Mouse (Mus musculus): ENCODE results near the gene Rpl13a.
"Not testable (repeated sequence)": the region's sequence is repeated elsewhere in the genome, so short reads cannot be mapped to it uniquely, and the experiment has no call there.

The Rpl13a gene

DNA sequence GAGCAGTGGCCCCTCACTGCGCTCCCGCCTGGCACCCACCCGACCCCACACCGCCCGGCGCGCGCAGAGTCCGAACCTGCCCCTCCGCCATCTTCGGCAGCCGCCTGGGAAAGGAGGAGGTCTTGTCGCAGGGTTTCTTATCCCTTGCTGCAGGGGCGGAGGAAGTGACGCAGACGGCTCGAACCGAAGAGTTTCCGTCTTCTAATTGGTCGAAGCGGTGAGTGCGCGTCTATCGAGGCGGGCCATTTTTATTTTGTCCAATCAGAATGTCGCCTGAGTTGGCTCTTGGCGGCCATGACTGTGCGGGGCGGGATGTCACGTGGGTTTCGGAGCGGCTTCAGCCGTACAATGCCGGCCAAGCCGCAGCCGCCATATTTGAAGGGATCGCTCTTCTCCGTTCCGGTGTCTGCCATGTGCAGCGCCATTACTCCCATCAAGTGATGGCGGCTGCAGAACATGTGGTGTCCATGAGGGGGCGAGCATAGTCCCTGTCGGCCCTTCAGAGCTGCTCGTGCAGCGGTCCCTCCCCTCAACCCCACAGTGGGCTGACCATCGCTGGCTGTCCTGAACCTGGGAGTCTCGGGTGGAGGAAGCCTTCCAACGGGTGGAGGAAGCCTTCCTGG, at the start of gene Rpl13a:
Rpl13a (minus strand) TSS at position 138 of the 623 bp plus-strand sequence.
- peak; percentile 99 for DNase-seq (ENCODE audit: low spot score in 2 of 2)

DNA sequence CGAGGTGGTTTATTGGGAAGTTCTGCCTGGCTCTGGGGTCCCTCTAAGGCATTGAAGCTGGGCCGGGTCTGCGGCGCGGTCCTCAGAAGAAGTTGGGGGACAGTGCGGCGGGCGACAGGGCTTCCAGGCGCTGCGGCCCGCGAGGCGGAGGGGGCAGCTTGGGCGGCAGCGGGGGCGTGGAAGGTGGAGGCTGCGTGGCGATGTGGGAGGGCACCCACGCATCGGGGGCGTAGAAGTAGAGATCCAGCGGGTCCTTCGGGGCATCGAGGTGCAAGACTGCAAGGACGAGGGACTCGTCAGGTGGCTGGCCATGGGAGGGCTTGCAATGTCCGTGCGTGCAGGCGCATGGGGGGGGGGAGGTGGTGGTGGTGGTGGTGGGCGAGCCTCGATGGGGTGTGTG, 47.8 kb upstream of the Rpl13a start:
- no peak for DNase-seq (ENCODE audit: low spot score in 2 of 2)

DNA sequence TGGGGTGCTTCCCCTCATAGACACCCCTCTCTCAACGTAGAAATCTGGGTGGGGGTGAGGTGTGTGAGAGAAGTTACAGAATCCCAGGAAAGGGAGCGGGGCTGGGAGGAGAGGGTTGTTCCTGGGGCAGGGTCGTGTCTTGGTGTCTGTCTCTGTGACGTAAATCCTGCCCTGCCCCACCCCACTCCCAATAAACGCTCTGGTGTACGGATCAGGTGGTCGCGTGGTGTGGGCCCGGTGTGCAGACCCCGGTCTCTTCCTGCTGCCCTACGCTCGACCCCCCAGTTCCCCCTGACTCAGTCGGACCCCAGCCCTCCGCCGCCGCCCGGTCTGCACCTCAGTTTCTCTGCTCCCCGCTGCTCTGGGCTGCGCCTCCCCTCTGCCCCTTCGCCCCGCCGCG, 47.4 kb upstream of the Rpl13a start:
- DNase-seq (ENCODE audit: low spot score in 2 of 2) = no peak

DNA sequence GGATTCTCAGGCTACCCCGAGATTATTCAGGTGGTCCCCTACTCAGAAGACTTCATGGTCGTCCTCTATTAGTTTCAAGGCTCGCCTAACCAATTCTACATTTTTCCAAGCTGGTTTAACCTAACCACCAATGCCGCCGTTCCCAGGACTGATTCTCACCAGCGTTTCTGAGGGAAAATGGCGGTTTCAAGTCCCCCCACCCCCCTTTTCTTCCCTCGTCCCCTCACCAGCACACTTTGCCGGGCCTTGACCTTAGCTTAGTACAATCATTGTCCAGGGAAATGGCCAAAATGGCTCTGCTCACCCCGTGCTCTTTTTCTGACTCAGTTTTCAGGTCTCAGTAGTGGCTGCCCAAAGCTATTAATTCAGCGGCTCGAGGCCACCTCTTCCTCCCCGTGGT, 46.8 kb upstream of the Rpl13a start:
- no peak for DNase-seq (ENCODE audit: low spot score in 2 of 2)

DNA sequence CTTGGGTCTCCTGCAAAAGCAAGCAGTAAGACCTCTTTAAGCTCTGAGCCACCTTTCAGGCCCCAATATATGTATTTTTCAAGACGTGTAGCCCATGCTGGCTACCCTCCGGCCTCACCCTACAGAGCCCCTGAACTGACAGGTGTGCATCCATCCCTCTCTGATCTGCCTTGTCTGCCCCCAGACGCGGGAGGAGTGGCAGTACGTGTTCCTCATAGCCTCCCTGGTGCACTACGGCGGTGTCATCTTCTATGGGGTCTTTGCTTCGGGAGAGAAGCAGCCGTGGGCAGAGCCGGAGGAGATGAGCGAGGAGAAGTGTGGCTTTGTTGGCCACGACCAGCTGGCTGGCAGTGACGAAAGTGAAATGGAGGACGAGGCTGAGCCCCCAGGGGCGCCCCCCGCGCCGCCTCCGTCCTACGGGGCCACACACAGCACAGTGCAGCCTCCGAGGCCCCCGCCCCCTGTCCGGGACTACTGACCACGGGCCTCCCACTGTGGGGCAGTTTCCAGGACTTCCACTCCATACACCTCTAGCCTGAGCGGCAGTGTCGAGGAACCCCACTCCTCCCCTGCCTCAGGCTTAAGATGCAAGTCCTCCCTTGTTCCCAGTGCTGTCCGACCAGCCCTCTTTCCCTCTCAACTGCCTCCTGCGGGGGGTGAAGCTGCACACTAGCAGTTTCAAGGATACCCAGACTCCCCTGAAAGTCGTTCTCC, 46.2 kb upstream of the Rpl13a start:
- no peak for DNase-seq (ENCODE audit: low spot score in 2 of 2)

DNA sequence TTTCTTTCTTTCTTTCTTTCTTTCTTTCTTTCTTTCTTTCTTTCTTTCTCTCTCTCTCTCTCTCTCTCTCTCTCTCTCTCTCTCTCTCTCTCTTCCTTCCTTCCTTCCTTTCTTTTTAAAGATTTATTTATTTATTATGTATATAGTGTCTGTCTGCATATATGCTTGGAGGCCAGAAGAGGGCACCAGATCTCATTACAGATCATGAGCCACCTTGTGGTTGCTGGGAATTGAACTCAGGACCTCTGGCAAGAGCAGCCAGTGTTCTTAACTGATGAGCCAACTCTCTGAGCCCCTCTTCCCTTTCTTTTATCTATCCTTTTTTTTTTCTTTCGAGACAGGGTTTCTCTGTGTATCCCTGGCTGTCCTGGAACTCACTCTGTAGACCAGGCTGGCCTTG, 45.2 kb upstream of the Rpl13a start:
- not testable (repeated sequence) for DNase-seq (ENCODE audit: low spot score in 2 of 2)

DNA sequence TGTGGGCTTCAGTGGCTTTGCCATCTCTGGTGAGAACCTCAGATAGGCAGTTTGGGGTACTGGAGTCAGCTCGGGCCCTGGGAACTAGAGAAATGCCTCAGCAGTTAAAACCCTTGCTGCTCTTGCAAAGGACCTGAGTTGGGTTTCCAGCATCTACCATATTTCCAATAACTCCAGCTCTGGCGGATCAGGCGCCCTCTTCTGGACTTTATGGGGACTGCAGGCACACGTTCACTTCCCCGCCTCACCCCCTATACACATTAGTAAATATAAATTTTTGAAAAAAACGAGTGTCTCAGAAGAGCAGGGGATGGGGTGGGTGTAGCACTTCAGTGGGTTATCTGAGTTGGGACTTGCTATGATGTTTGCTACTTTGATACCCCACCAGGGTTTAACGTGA, 44.4 kb upstream of the Rpl13a start:
- no peak for DNase-seq (ENCODE audit: low spot score in 2 of 2)

DNA sequence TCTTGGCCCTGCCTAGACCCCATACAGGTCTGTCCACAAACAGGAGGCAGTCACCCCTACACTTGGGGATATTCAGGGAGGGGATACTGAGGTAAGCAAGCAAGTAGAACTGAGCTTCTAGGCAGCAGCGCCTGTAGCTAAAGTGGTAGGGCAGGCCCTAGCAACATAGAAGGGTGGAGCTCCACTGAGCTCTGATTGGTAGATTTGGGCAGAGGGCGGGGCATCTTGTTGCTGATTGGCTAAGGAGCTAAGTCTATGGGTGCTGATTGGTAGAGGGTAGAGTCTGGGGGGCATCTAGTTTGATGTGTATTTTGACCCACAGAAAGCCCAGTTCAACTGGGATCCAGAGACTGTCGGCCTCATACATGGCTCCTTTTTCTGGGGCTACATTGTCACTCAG, 40.9 kb upstream of the Rpl13a start:
- no peak for DNase-seq (ENCODE audit: low spot score in 2 of 2)

DNA sequence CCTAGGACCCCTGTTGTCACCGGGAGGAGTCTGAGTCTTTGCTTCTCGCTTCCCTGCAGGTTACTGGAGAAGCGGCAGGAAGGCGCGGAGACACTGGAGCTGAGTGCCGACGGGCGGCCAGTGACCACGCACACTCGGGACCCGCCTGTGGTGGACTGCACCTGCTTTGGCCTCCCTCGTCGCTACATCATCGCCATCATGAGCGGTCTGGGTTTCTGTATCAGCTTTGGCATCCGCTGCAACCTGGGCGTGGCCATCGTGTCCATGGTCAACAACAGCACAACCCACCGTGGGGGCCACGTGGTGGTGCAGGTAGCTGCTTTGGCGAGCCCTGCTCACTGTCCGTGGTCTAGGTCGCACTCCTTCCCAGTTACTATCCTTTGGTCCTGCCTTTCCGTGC, 40.1 kb upstream of the Rpl13a start:
- no peak for DNase-seq (ENCODE audit: low spot score in 2 of 2)

DNA sequence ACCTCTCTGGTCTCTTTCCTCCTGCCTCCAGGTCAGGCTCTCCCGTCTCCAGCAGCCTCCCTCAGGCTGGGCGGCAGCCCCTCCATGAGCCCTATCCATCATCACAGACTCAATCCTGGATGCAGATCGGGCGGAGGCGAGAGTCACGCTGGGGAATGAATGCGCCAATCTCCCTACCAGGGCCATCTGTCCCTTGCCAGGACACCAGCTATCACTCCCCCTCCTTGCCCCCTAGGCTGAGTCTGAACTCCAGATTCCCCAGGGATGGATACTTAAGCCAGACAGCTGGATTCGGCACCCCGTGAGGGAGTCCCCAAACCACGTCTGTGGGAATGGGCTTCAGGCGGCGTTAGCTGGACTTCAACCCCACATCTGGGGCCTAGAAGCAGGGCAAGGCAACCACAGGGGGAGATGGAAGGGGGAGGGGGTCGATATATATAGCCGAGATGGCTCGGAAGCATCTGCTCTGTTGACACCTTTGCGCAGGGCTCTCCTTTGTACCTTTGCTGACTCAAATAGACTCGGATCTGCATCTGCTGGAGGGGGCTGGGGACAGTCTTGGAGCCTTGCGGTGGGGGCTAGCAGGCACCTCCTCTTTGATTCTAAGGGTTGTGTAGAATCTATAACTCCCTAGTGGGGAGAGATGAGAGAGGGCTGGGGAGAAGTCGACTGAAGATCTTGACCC, 39.3 kb upstream of the Rpl13a start:
- DNase-seq (ENCODE audit: low spot score in 2 of 2) = no peak

DNA sequence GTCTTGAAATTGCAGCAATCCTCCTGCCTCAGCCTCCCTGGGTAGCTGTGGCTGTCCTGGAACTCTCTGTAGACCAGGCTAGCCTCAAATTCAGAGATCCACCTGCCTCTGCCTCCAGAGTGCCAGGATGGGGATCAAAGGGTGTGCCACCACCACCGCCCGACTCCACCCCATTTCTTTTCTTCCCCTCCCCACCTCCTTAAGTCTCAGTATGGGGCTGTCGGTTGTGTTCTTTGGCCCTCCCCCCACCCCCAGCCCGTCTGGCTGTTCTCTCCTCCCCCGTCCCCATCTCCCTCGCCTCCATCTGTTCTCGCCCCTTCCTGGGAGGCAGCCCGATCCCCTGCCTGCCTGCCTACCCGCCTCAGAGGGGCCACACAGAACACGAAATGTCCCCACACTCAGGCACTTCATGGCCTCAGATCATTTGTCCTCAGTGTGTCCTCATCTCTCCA, 38.4 kb upstream of the Rpl13a start:
- no peak for DNase-seq (ENCODE audit: low spot score in 2 of 2)

DNA sequence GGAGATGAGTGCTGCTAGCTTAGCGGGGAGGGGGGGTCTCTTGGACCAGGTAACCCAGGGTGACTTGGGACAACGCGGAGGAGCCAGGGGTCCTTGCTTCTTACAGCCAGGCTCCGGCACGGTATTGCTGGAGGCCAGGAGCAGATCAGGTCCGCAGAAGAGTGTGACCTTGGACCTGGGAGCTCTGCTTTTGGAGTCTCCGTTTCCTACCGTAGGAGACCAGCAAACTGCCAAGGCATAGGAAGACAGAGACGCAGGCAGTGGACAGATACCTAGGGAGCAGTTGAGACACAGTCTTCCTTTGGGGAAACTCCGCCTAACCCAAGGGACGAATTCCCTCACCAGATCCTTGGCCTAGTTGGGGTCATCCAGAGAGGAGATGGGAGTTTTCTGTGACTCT, 37.1 kb upstream of the Rpl13a start:
- DNase-seq (ENCODE audit: low spot score in 2 of 2) = no peak

DNA sequence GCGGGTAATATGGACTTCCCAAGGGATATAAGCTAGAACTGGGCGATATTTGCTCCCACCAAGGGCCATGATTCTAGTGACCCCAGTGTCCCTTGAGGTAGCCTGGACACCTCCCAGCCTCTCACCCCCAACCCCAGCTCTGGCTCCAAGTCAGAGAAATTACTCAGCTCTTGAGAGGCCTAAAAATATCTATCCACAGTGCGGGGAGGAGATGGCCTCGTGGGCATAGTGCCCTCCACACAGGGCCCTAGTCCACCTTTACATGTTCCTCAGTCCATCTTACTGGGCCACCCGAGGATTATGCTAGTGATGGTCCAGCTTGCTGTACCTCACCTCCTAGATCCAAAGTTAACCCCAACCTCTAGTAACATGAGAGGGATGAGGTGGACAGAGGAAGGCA, 36.3 kb upstream of the Rpl13a start:
- DNase-seq (ENCODE audit: low spot score in 2 of 2) = no peak

DNA sequence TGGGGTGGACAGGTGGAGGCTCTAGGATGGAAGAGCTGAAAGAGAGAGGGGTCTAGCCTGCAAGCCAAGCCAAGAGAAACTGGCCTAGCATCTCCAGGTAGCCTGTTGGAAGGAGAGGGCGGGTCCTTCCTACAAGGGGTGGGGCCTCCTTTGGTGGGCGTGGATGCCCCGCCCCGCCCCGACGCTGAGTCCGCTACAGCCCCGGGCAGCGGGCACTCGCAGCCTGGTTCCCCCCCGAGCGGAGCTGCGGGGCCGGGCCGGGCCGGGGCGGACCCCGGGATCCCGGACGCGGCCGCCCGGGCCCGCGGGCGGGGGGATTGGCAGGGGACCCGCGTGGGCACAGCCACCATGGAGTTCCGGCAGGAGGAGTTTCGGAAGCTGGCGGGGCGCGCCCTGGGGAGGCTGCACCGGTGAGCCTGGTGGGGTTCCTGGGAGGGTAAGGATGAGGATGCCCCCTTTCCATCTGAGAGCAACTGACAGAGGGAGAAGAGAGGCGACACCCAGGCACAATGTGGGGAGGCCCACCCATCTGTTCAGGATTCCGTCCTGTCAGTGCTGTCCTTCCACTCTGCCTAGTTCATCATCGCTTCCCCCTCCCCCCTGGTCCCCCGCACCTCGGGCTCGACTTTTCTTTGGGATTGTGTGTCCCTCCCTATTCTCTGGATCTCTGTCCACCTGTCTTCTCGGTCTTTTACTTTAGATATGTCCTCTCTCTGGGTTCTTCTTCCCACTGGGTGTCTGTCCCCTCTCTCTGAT, 35.4 kb upstream of the Rpl13a start, which contains the start of gene Slc17a7:
Slc17a7 (plus strand) TSS at position 215 of the 756 bp plus-strand sequence.
- peak; percentile 57 to 60 for DNase-seq (ENCODE audit: low spot score in 2 of 2)

DNA sequence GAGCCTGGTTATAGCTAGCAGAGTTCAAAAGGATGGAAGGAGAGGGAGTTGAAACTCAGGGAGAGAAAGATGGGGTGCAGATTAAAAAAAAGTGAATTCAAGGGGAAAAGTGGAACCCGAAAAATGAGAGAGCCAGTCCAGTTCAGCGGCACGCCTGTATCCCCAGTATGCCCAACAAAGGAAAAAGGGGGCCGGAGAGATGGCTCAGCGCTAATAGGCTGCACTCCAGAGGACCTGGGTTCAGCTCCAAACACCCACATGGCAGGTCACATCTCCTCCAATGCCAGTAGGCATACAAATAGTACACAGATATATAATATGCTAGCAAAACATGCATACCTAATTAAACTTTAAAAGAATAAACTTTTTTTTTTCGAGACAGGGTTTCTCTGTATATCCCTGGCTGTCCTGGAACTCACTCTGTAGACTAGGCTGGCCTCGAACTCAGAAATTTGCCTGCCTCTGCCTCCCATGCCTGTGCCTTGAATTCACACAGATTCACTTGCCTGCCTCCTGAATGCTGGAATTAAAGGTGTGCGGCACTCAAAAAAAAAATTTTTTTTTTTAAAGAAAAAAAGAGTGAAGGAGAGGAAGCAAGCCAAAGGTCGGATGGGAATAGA, 34.5 kb upstream of the Rpl13a start:
- DNase-seq (ENCODE audit: low spot score in 2 of 2) = no peak

DNA sequence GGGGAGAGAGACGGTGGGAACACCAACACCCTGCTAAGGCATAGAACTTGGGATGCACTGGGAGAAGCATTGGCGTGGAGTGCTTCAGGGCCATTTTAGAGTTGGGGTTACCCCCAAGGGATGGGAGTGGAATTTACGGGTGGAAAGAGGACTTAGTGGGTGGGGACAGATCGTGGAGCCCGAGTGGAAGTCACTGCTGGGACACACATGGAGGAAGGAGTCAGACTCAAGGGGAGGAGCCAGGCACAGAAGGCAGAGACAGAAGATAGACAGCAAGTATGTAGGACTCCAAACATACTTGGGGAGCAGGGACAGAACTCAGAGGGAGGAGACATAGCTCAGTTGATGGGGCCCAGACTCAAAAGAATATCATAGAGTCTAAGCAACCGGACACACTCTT, 34.0 kb upstream of the Rpl13a start:
- DNase-seq (ENCODE audit: low spot score in 2 of 2) = no peak

DNA sequence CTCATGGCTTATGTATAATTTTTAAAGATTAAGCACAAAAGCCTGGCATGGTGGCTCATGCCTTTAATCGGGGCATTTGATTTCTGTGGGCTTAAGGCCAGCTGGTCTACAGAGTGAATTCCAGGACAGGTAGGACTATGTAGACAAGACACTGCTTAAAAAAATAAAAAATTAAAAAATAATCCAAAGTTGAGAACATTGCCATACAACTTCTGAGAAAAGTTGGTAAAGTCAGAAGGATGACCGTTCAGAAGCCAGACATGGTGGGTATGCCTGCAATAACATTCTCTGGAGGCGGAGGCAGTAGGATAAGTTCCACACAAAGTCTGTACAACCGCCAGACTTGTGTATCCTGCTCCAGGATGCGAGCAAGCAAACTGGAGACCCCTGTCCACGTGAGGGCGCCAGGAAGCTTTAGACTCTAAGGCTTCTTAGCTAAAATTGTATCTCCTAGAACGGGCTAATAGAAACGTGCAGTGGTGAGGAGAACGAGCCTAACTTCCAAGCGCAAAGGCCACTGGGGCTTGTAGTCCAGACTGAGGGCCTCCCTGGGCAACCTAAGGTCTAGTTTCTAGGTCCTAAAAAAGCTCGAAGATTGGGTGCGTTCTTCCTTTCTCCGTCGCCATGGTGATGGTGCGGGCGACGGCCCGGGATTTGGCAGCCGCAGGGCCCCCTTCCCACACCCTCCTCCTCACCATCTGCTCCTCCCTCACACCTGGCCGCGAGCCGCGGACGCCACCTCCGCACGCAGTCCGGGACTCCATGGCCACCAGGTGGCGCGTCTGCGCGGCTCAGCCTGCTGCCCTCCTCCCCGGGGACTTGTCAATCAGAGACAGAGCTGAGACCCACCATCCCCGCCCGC, 33.3 kb upstream of the Rpl13a start:
- DNase-seq (ENCODE audit: low spot score in 2 of 2) = peak; percentile 96

DNA sequence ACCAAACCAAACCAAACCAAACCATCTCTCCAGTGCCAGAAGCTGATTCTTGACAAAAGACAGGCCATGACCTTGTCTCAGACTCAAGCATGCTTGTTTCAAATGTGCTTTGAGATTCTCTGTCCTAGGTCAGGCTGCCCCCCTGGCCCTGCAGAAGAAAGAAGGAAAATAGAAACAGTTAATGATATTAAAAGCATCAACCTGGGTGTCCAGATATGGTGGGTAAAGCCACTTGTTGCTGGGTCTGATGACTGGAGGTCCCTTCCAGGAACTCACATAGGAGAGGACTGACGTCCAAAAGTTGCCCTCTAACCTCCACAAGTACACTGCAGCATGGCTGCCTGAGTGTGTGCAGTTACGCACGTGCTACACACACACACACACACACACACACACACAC, 32.3 kb upstream of the Rpl13a start:
- DNase-seq (ENCODE audit: low spot score in 2 of 2) = no peak

DNA sequence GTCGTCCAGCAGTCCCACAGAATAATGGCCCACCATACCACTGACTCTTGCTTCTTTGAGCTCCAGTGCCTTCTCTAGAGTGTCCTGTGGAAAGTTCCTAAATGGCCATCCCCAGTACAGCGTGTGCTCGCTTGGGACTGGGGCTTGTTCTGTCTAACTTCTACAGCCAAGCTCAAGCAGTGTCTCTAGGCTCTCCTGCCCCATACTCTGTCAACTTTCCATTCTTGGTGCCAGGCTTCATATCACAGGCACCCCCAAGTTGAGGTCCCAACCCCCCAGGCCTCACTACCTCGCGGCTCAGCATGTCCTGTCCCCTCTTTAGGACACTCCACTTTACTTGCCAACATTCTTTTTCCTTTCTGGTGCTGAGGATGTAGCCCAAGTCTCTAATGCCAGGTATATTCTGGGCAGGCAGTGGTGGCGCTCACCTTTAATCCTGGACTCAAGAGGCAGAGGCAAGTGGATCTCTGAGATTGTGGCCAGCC, 31.8 kb upstream of the Rpl13a start:
- DNase-seq (ENCODE audit: low spot score in 2 of 2) = no peak

DNA sequence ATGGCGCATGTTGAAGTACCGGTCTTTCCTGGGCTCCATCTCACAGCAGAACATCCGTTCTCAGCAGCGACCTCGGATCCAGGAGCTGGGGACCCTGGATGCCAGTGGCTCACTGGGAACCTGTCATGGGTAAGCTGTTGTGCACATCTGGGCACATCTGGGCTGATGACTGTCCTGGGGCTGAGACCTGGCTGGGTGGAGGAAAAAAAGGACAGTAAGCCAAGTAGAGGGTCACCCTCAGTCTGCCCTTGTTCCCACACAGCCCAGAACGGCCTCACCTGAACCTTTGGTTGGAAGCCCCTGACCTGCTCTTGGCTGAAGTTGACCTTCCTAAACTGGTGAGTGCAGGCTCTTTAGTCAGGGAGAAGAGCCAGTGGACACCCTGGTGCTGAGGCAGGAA, 30.4 kb upstream of the Rpl13a start:
- no peak for DNase-seq (ENCODE audit: low spot score in 2 of 2)

DNA sequence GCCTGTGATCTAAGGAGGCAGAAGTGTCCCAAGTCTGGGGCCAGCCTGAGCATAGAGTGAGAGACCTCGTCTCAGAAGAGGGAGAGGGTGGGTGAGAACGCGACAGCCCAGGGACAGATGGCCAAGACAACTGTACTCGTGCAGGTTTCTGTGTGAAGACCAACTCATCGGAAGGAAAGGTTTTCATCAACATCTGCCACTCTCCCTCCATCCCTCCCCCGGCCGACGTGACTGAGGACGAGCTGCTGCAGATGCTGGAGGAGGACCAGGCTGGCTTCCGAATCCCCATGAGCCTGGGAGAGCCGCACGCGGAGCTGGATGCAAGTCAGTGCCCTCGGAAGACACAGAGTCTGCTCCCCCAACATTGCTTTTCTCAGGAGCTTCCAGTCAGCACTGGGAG, 28.9 kb upstream of the Rpl13a start:
- peak in 1 of 2 experiments; percentile 70 for DNase-seq (ENCODE audit: low spot score in 2 of 2)
